Comparison of ENCODE assay signal across 14 mouse cellular contexts in the genomic region with DNA sequence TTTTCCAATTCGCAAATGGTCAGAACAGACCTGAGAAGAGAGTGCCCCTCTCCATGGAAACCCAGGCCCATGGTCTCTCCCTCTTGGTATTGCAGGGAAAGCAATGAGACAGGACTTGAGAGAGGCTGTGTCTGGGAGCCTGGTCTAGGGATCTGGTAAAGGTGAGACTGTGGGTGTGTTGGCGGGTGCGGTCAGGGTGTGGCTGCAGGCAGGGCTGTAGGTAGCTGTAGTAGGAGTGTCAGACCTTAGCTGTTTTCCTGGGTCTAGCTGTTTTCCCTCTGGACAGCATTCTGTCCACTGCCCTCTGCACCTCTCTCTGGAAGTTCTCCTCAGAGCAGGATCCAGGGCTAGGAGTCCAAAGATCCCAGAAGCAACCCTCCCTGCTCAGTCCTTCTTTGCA.
"Had no signal": no experiment of that assay in that cellular context is flagged by ENCODE, and none has a peak within 500 bp of the region (broad histone marks: within the 10 kb centered on the region; RNA-seq: fewer than 3 reads in every experiment).

No protein-coding gene starts in this region.

- H3K9me3 ChIP-seq: liver, embryonic 12.5 days; megakaryocyte, embryonic 14.5 days; midbrain, embryonic 13.5 days; midbrain, embryonic 15.5 days had no signal

- H3K27me3 ChIP-seq: liver, embryonic 12.5 days; midbrain, embryonic 13.5 days; midbrain, embryonic 15.5 days had no signal

- DNase-seq: lung, adult 18-20 months; lung, embryonic 14.5 days; lung, postnatal 10 days; lung, postnatal 4 days; right cerebral cortex, postnatal 14 days; thymus, adult 18-20 months; thymus, postnatal 14 days; thymus, postnatal 36 days had no signal

- H3K36me3 ChIP-seq: midbrain, embryonic 15.5 days had no signal

- H3K4me2 ChIP-seq: liver, embryonic 12.5 days; lung, embryonic 14.5 days; midbrain, embryonic 11.5 days; midbrain, embryonic 13.5 days; midbrain, embryonic 15.5 days had no signal

- H3K9ac ChIP-seq: liver, embryonic 12.5 days; liver, embryonic 14.5 days; lung, embryonic 14.5 days; midbrain, embryonic 13.5 days; midbrain, embryonic 15.5 days had no signal

- ATAC-seq: liver, embryonic 12.5 days; midbrain, embryonic 13.5 days; midbrain, embryonic 15.5 days had no signal

- H3K4me1 ChIP-seq: megakaryocyte, embryonic 14.5 days; midbrain, embryonic 15.5 days had no signal

- H3K27ac ChIP-seq: liver, embryonic 12.5 days; liver, embryonic 14.5 days; midbrain, embryonic 13.5 days; midbrain, embryonic 15.5 days had no signal

- H3K4me3 ChIP-seq: liver, embryonic 12.5 days; megakaryocyte, embryonic 14.5 days; midbrain, embryonic 13.5 days; midbrain, embryonic 15.5 days had no signal
